Mouse (Mus musculus) cerebellum, adult 2 months (tissue): ENCODE results near the gene Mad1l1.

Experiments
- CTCF ChIP-seq: fragments of 200-500 bp; IDR thresholded peaks from 2 replicates; pipeline ENCODE4 v1.5.1; 2011; ENCODE audit warnings: low read depth, mild to moderate bottlenecking, control low read depth, low read length, moderate library complexity, borderline replicate concordance; ENCODE audit not compliant: insufficient read depth
- POLR2A ChIP-seq: fragments of 200-500 bp; IDR thresholded peaks from 2 replicates; pipeline ENCODE4 v1.6.1; 2011; ENCODE audit warnings: low read length, control low read depth, borderline replicate concordance; ENCODE audit not compliant: insufficient read depth

- no peak for TF ChIP-seq POLR2A
- no peak for TF ChIP-seq CTCF
Measured at GRCm38 (mm10) chr5:139976584-139976983, 344.8 kb downstream of the Mad1l1 start.
